Mouse (Mus musculus): ENCODE measurements at regions not wholly inside any gene's neighbourhood (a gene's known extent, or its start where the extent isn't known, plus 50 kb on each side); places are given as distances from the start of the nearest gene placed in this dataset.
"Not testable (repeated sequence)": the region's sequence is repeated elsewhere in the genome, so short reads cannot be mapped to it uniquely, and the experiment has no call there.

DNA sequence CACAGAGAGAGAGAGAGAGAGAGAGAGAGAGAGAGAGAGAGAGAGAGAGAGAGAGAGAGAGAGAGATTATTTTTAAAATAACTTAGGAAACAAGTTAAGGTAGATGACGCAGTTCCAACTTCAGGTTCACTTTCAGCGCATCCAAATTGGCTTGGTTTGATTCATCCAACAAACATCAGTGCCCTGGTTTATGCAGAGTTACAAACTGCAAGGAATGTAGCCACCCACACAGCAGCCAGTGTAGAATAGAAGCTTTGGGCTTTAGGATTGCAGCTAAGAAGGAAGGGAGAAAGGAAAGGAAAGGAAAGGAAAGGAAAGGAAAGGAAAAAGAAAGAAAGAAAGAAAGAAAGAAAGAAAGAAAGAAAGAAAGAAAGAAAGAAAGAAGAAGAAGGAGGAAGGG is 56.9 kb upstream of the Akap13 start:
- in situ Hi-C loops (cut with MboI; ENCODE audit: low sequenced_read_pairs): not testable (repeated sequence)

DNA sequence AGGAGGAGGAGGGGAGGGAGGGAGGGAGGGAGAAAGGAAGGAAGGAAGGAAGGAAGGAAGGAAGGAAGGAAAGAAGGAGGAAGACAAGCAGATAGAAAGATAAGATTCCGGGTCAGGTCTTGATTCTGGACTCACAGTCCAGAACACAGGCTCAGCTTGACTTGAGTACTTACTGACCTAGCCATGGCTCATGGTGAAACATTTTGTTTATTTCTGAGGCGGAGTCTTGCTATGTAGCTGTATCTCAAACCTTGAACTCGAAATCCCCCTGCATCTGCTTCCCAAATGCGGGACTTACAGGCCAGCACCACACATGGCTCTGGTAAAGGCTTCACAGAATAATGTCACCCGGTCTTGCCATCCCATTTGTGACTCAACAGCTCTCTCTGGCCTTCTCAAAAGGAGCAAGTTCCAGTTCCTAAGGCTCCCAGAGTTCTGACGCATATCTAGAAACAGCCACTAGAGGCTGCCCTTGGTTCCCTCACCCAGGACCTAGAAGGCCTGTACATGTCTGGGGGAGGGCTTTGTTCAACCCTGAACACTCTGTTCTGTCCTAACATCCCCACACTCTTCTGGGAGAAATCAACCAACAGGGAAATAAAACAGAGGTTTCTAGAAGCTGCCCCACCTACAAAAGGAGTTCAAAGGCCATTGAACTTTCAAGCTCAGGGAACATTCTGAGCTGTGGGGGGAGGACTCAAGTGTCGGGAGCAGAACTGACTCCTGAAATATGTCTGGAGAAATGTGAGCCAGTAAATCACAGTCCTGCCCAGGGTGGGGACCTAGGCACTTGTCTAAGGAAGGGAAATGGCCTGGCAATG is 56.2 kb upstream of the Akap13 start:
- in situ Hi-C loops (cut with MboI; ENCODE audit: low sequenced_read_pairs): no loop called here

DNA sequence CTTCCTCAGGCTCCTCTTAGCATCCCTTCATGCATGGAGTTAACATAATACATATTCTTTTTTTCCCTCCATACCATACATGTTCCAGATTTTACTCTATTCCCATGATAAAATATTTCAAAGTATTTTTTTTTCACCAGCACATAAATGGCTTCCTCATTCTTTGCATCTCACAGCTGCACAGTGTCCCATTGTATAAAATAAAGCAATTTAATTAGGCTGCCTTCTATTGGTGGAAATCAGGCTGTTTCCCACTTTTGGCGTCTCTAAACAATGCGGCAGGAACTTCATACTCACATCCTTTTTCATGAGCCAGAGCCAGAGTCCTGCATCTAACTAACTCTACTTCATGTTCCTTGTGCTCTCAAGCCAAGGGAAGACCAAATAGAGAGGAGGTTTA is 54.9 kb upstream of the Akap13 start:
- in situ Hi-C loops (cut with MboI; ENCODE audit: low sequenced_read_pairs): no loop called here

DNA sequence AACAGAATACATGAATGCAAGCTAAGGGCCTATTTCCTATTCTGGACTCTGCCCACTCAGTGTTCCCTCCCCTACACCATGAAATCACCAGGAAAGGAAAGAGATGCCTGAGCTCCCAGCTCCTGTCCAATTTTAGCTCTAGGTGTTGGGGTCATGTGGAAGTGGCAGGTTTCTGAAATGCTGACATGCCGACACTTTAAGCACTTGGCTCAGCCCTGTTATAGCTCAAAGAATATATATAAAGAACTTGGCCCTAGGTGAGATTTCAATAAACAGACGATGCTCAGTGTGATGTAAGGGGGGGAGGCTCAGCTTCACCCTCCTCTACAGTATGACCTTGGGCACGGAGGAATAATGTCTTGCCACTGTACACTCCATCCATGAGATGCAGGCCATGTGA is 50.4 kb upstream of the Akap13 start:
- in situ Hi-C loops (cut with MboI; ENCODE audit: low sequenced_read_pairs): no loop called here
